Mouse (Mus musculus) B cell, adult 2 months (primary cell): ENCODE results near the gene Garem2.
A peak's percentile ranks its signal among the peaks of the same experiment; 100 is the strongest.

ENCODE experiments used
- DNase-seq, 2 experiments: peaks; one replicate each; pipeline ENCODE4 v3.0.0; 2022

Garem2 gene

GRCm38 (mm10) chr5:30154474-30155394 is 49.8 kb downstream of the Garem2 start, which contains the start of the genes Hadha and Hadhb:
TSS of gene Hadha (minus strand) at chr5:30155162.
TSS of gene Hadhb (plus strand) at chr5:30155248.
- DNase-seq, result peak; percentile 98

- no peak for DNase-seq
Measured at GRCm38 (mm10) chr5:30155395-30155792, 50.4 kb downstream of the Garem2 start.

GRCm38 (mm10) chr5:30155821-30156629 is 51.1 kb downstream of the Garem2 start:
- DNase-seq, result no peak

GRCm38 (mm10) chr5:30159601-30160000 is 54.6 kb downstream of the Garem2 start:
- no peak for DNase-seq

GRCm38 (mm10) chr5:30161836-30162235 is 56.9 kb downstream of the Garem2 start:
- DNase-seq, result no peak

GRCm38 (mm10) chr5:30162339-30162738 is 57.4 kb downstream of the Garem2 start:
- no peak for DNase-seq

GRCm38 (mm10) chr5:30165234-30165946 is 60.4 kb downstream of the Garem2 start:
- no peak for DNase-seq
